Mouse (Mus musculus) 3134 (cell line): ENCODE data around the gene Aoc1.
A peak's percentile ranks its signal among the peaks of the same experiment; 100 is the strongest.

Experiments used
- DNase-seq: peaks from one replicate; pipeline ENCODE4 v3.0.0-alpha.2; 2011; ENCODE audit warnings: low spot score; ENCODE audit not compliant: insufficient read length; ENCODE audit errors: extremely low read depth

Aoc1 gene

DNA sequence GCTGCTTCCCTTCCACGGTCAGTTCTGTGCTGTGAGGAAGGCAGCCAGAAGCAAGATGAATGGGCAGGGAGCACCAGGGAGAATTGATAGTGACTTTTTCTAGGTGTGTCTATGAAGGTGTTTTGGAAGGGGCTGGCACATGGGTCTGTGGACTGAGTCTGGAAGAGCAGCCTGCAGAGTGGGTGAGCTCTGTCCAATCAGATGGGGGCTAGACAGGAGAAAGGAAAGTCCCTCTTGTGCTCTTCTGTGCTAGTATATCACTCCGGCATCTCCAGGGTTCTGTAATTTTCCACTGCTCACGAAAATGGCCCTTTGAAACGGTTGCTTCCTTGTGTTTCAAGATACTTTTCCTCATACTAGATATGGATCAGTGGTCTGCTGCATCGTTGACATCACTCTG lies at the start of gene Aoc1:
Gene Aoc1, plus strand, starts transcription at position 301 of the 400 bp plus-strand sequence.
- DNase-seq = no peak

DNA sequence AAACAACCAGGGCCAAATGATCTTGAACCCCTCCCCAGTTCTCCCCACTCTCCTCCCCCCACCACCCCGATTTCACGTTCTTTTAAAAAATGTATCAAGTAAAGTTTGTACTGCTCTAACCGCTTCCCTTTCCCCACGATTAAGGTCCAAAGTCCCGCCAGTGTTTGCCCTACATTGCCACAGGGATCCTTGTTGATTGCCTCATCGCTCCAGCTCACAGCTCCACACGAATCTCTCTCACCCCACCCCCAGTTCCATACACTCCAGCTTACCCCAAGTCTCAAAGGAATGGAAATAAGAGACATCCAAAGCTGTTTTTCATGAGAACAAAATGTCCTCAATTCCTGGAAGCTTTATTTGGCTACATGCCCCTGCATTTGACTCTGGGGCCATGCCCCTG lies 47.7 kb upstream of the Aoc1 start:
- no peak for DNase-seq

DNA sequence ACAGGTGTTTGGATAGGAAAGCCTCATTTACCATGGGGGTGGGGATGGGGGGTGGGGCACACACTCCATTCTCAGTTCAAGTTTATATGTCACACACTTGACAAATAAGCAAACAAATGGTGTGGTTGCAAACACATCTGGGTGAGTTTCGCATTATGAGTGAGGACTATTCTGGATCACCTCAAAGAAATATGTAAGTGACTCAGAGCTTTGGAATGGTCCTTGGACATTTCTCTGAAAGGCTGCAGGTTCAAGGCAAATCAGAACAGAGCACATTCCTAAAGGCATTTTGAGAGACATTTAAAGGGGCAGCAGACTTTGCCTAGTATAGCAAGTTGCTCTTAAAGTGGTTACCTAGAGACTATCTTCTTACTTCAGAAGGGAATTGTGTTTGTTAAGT lies 43.7 kb upstream of the Aoc1 start:
- DNase-seq = peak; percentile 57

DNA sequence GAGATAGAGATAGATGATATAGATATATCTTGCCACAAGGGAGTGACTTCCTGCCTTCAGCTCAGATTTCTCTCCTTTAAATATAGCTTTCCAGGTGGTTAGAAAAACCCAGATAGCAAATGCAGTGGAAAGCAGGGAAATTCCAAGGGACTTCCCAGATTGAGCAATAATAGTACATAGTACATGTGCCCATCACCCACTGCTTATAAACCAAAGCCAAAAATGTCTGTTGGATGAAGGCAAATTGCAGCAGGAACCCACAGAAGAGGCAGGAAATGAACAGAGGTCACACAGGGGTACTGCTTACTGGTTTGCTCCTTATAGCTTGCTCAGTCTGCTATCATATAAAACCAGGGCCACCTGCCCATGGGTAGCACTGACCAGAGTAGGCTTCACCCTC lies 43.0 kb upstream of the Aoc1 start:
- DNase-seq = peak; percentile 34

DNA sequence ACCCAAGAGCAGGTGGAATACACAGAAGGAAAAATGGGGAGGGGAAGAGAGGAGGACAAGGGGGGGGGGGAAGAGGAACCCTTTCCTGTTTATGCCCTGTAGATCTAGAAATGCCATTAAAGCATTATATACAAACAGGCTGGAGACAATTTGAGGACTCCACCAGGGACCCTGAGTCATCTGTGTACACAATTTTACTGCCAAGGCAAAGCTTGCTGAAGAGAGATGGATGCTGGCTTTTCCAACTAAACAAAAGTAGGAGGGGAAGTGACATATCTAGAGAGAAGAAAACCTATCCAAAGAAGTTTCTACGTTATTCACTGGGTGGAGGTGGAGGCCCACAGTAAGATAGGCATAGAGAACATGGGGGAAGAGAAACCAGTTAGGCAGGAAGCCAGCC lies 42.5 kb upstream of the Aoc1 start:
- no peak for DNase-seq

DNA sequence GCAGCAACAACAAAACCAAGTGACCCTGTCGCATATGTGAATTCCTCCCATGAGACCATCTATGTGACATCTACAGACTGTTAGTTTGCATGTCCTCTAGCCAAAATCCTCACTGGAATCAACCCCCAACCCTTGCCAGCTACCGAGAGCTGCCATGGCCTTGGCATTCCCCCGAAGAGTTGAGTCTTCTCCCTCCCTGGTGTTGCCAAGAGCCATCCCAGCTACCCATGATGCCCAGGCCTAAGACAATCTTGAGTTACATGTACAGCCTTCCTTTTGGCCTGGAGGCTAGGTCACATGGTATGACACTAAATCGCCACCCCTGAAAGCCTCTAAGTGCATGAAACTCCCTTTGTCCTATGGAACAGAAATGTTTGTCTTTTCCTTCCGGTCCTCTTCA lies 41.6 kb upstream of the Aoc1 start:
- DNase-seq = no peak

DNA sequence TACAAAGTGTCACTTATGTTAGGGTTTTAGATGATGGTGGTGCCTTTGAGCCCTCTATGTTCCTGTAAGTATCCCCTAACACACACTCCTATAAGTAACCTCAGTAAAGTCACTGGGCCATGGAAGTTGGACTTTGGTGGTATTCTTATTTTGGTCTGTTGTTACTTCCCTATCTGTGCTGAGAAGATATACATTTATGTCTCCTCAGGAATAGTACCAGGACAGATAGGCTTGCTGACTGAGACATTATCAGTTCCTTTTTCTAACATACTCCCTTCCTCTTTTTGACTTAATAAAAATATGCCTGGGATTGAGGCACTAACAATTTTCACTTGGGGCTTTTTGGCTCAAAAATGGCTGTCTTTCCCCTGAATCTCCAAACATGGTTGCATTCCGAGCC lies 40.3 kb upstream of the Aoc1 start:
- no peak for DNase-seq

DNA sequence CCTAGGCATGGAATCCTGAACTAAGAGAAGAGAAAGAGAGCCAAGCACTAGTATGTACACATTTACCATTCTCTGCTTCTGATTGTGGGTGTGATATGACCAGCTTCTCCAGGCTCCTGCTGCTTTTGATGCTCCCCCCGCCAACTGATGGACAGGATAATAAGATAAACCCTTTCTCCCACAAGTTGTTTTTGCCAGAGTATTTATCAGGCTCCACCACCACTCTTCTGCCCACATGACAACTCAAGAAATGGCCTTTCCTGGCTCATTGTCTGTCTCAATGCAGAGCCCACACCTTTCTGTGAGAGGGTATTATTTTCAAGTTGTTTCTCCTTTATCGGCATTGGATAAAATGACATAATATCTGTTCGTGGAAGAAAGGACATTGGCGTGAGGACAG lies 39.2 kb upstream of the Aoc1 start:
- DNase-seq = no peak

DNA sequence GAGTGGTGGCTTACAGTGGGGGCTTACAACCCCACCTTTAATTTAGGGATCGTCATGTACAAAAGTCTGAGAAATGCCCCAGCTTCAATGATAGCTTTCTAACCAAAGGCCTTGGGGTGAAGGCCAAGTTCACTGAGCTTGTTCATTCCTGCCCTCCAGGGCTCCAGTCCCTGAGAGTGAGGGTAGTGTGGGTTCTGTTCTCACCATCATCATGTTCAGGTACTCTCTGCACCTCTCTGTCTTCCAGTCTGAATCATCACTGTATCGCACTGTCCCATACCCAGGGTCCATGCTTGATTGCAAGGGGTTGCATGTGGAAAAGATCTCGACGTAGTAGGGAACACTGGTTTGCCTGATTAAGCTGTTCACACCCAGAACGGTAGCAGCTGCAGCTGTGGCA lies 37.5 kb upstream of the Aoc1 start:
- no peak for DNase-seq

DNA sequence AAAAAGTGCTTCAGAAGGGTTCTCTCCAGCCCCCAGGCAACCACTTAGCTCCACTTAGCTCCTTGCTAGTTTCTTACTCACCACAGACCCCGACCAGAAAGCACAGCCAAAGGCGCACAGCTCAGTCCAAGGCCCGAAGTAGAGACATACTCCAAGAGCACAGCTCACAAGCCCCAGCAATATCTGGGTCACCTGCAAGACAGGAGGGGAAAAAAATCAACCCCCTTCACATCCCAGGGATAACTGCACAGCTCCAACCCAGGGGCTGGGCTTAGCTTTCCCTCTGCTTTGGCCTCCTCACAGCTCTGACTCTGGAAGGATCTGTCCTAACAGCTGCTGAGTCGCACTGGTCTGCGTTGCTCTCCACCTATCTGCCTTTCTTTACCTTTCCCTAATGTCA lies 36.5 kb upstream of the Aoc1 start:
- no peak for DNase-seq

DNA sequence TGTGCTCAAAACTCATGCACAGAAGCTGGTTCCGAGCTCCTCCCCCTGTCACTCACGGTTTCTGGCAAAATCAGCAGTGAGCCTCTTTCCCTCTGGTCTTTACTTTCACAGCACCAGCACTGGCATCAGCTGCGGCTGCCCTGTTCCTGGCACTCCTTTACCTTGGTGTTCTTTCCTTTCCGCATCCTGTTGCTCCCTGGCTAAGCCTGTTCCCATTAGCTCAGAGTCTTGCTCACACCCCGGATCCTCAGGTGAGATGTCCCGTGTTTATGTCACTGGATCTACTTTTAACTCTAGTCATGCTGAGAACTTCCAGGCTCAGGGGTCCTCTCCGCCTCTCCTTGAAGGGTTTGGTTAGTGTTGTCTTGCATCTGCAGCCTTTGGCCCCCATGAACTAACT lies 35.2 kb upstream of the Aoc1 start:
- no peak for DNase-seq

DNA sequence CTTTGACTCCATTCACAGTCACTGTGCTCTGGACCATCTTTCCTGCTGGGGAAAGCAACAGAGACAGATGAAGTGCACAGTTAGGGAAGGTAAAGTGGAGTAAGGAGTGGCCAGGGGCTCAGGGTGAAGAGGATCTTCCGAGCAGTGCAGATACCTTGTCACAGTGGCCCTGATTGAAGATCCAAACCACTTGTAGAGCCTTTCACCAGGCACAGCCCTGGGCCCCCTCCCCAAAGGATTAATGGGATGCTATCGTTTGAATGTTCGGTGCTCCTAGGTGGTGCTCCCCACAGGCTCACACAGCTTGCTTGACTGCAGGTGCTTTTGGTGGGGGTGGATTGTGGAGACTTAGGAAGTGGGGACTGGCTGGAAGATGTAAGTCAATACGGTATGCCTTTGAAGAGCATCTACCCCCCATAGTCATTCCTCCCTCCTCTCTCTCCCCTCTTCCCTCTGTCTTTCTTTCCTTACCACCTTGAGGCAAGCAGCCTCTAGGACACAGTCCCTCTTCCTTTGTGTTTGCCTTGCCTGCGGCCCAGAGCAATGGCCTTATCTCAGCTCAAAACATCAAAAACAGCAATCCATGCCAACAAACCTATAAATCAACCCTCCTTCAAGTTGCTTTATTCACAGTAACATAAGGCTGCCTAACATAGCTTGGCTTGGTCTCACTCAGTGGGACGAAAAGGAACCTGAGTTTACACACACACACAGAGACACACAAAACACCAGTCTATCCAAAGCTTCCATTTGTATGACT lies 34.2 kb upstream of the Aoc1 start:
- no peak for DNase-seq

DNA sequence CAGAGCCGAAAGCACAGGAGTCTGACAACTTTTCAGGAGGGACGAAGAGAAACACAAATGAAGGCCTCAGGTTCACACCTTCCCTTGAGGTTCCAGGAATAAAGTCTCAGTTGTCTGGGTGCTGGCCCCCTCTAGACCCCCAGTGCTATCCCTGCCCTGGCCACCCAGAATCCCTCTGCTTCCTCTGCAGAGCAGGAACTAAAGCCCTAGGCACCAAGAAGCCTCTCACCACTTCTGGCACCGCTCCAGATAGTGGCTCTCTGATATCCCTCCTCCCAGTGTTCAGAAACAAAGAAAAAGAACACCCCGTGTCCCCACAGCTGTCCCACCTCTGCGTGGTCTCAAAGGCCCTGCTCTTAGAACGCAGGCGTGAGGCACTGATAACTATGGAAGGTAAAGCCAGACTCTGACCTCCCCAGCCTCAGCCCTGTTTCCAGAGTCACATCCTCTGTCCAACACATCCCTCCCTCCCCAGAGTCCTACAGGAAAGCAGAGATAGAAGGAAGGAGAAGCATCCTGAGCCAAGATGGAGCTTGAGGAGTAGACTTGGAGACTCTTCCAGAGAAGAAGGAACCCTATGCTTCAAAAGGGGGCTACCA lies 32.2 kb upstream of the Aoc1 start, which contains the start of gene Tmem176a:
Gene Tmem176a, plus strand, starts transcription at position 549 of the 599 bp plus-strand sequence.
- peak; percentile 80 for DNase-seq

DNA sequence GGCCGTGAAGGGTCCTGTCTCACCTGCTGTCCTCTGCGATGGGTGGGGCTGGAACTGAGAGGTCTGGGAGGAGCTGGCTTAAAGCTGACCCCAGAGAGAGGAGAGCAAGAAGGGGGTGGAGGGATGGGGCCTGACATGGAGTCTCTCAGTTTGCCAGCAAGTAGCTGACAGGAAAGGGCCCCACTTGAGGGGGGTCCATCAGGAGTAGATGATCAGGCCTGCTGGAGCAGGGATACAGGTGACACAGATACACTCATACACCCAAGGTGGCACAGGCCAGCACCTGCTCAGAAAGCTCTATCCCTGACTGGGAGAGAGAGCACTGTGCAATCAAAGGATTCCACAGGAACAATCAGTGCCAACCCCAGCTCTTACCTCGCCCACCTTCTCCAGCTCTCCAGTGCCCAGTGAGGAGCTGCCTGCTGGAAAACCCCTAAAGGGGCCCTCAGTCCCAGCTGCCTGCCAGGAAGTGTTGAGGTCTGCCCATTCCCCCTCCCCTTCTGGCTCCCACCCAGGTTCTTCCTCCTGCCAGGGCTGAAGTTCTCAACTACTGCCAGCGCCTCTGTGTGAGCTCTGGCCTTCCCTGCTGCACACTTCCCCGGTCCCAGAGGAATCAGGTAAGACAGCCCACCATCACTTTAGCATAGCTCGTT lies 31.6 kb upstream of the Aoc1 start, which contains the start of gene Tmem176b:
Gene Tmem176b, minus strand, starts transcription at position 524 of the 653 bp plus-strand sequence.
- peak; percentile 87 for DNase-seq

DNA sequence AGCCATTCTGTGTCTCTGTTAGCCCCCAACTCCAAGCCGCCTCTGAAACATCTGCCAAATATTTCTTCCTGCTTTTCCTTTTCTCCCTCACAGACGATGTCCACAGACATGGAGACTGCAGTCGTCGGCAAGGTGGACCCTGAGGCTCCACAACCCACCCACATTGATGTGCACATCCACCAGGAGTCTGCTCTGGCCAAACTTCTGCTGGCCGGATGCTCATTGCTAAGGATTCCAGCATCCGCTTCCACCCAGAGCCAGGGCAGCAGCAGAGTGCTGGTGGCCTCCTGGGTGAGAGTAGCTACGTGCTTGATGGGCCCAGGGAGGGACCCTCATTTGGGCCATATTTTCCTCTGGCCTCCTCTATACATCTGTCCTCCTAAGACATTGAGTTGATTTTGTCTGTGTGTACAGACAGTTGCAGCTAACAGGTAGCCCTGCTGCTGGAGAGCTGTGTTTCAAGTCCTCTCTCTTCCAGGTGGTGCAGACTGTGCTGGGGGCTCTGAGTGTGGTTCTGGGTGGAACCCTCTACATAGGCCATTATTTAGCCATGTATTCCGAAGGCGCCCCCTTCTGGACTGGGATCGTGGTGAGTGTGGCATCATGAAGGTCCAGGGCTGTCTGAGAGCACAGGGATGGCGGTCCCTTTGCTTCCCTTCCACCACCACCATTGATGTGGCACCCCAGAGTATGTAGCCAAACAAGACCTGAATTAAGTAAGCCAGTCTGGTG lies 30.4 kb upstream of the Aoc1 start:
- DNase-seq = no peak

DNA sequence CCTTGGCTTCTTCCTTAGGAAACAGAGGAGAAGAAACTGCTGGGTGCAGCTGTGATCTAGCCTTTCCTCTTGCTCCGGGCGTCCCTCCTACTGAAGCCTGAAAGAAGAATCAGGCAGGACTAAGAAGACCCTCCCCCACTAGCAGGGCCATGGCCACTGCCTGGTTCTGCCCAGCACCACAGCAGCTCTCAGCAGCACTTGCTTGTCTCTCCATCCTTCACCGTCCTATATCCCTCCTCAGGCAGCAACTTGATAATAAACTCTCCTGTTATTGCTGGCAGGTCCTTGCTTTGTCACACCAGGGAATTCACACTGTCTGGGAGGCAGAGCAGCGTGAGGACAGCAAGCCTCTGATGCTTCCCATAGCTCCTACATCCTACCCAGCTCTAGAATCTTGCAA lies 27.6 kb upstream of the Aoc1 start:
- DNase-seq = no peak

DNA sequence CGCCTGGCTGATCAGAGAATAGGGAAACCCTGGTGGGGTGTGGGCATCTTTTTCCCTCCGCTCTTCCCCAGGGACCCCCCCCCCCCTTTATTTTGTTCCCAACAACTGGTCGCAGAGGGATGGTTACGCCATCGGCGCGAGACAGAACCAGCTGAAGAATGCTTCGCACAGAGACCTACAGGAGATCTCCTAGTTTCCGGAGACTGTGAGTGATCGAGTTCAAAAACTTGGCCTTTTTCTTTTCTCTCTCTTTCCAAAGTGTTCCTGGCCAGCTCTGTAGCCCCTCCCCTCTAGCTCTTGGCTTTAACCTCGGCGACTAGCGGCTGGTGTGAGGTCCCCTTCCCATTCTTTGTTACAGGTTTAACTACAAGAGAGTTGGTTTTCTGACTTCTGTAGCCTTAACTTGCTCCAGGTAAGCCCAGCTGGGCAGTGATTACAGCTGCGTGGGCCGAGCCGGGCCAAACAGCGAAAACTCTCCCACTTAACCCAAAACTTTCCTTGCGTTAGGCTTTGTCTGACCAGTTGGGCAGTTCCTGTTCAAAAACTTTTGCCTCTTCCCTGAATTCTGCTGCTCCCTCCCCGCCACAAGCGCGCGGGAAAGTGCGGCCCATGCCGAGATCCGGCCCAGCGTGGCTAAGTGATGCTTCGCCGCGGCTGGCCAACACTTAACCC lies 20.7 kb upstream of the Aoc1 start:
- DNase-seq = no peak

DNA sequence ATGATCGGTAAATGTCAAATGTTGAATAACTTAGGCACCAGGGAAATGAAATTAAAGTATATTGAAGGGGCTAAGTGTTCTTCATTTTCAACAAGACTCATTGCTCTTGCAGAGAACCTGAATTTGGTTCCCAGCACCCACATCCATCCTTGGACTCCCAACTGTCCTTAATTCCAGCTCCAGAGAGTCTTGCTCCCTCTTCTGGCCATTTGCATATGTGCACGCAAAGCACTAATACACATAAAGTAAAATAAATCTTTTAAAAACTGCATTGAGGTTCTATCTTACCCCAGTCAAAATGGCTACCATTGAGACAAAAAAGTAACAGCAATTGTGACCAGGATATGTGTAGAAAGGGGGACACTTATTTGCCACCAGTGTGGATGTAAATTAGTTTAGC lies 18.5 kb upstream of the Aoc1 start:
- DNase-seq = no peak

DNA sequence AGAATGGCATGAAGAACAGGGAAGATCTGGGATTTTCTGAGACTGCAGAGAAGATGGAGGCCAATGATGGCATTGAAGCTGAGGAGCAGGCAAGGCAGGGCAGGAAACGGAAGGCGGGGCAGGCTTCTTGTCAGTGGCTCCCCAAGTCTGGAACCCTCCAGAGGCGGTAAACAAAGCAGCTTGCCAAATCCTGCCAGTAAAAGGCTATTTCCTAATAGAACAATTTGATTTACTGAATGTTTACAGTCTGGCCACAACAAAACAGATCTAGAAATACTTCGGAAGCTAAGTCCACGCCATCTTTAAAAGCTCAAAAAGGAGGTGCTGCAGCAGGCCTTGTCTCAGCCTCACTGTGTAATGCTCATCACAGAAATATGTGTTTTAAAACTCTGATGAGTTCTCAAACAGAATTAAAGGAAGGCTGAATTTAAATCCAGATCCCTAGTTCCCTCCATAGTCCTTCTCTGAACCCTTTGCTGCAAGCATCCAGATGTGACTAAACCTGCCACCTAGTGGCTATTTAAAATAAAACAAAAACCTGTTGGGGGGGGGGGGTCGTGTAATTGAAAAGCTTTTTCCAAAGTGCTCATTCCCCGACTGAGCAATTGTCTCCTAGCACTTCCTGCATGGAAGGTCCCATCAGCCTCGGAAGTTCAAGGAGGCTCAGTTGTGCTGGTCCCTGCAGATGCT lies 14.9 kb upstream of the Aoc1 start:
- DNase-seq = no peak

DNA sequence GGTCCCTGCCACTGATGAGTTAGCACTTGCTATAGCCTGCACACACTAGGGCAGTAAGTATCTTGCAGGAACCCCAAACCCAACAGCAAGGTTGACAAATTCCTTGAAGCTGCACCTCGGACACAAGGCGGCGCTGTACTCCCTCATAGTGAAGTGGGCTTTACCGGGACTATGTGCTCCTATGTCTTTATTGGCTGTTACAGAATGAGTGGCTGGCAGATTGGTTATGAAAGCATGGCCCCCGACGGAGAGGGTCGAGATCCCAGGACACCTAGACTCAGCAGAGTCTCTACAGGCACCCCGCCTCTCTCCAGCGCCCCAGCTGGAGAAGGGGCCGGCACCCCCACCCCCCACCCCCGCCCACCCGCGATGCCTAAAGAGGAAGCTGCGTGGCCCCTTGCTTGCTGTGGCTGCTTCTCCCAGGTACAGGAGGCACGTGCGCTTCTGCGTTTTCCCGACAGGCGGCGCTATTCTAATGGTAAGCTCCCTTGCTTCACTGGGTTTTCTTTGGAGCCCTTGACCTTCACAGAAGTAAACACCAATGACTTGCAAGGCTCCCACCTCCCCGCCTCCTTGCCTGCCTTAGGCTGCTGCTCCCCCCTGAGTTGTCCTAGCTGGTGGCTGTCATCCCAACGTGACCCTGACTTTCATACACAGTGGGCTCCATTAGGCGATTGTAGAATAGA lies 12.4 kb upstream of the Aoc1 start:
- no peak for DNase-seq
